Mouse (Mus musculus): ENCODE data around the gene Plekhg3. TPM values are rescaled to one million over a fixed set of nuclear protein-coding genes. Genes with fewer than 3 reads are reported as not detected.
A peak's percentile ranks its signal among the peaks of the same experiment; 100 is the strongest.

The Plekhg3 gene
- total and polyA plus RNA-seq, 2 experiments from 2014 or later: 1.1 to 4.1 TPM

- no peak overlapping the region for H3K4me3 ChIP-seq (ENCODE audit: low read depth, low read length)
- no peaks in the 10 kb centered on the region for H3K9me3 ChIP-seq (ENCODE audit: low read length)
Measured at GRCm38 (mm10) chr12:76541475-76541874, 10.8 kb downstream of the Plekhg3 start.

GRCm38 (mm10) chr12:76541879-76542278 is 11.2 kb downstream of the Plekhg3 start:
- Histone ChIP-seq H3K27me3 (ENCODE audit: insufficient read depth, low read length) (0 out of 2 replicates have a peak, but pooled peaks cover 10% of the 10 kb centered on the region), H3K4me3 (ENCODE audit: low read depth, low read length) (no peak overlapping the region), H3K9me3 (ENCODE audit: low read length) (no peaks in the 10 kb centered on the region), H3K9ac (no peak overlapping the region), H3K27ac (ENCODE audit: low read depth, low read length) (no peak overlapping the region), H3K4me1 (ENCODE audit: insufficient read depth) (no peaks in the 10 kb centered on the region), H3K4me2 (ENCODE audit: low read depth) (no peak overlapping the region), H3K36me3 (ENCODE audit: insufficient read depth) (no peaks in the 10 kb centered on the region)
- no peak for TF ChIP-seq CTCF (IDR thresholded peaks at IDR 0.05; ENCODE audit: low read depth)
- ATAC-seq (no peak), DNase-seq (no peak)
- 76% methylated on average over 6 of the region's 6 CpGs for WGBS

More at GRCm38 (mm10) chr12:76541475-76541874, 10.8 kb downstream of the Plekhg3 start:
- H3K9ac ChIP-seq: no peak overlapping the region
- no peaks in the 10 kb centered on the region for H3K36me3 ChIP-seq (ENCODE audit: insufficient read depth)
- H3K27ac ChIP-seq (ENCODE audit: low read depth, low read length): no peak overlapping the region
- no peaks in the 10 kb centered on the region for H3K4me1 ChIP-seq (ENCODE audit: insufficient read depth)
- ATAC-seq (no peak), DNase-seq (no peak)
- no peak for TF ChIP-seq CTCF (IDR thresholded peaks at IDR 0.05; ENCODE audit: low read depth)
- H3K27me3 ChIP-seq (ENCODE audit: insufficient read depth, low read length): 0 out of 2 replicates have a peak, but pooled peaks cover 8% of the 10 kb centered on the region
- H3K4me2 ChIP-seq (ENCODE audit: low read depth): no peak overlapping the region
- 41% methylated on average over 8 of the region's 8 CpGs for WGBS

GRCm38 (mm10) chr12:76545786-76546370 is 15.2 kb downstream of the Plekhg3 start:
- 62% methylated on average over 15 of the region's 15 CpGs for WGBS
- Histone ChIP-seq H3K9me3 (ENCODE audit: low read length) (no peaks in the 10 kb centered on the region), H3K4me1 (ENCODE audit: insufficient read depth) (no peaks in the 10 kb centered on the region), H3K27me3 (ENCODE audit: insufficient read depth, low read length) (0 out of 2 replicates have a peak, but pooled peaks cover 14% of the 10 kb centered on the region), H3K27ac (ENCODE audit: low read depth, low read length) (no peak overlapping the region), H3K36me3 (ENCODE audit: insufficient read depth) (no peaks in the 10 kb centered on the region), H3K4me2 (ENCODE audit: low read depth) (no peak overlapping the region), H3K9ac (no peak overlapping the region), H3K4me3 (ENCODE audit: low read depth, low read length) (no peak overlapping the region)
- ATAC-seq (no peak), DNase-seq (no peak)
- no peak for TF ChIP-seq CTCF (IDR thresholded peaks at IDR 0.05; ENCODE audit: low read depth)

- peak overlapping the region; percentile 2; the same call in 1 of the 2 replicates for H3K4me3 ChIP-seq (ENCODE audit: low read depth, low read length)
- 8% methylated on average over 28 of the region's 28 CpGs for WGBS
- no peak overlapping the region for H3K9ac ChIP-seq
Measured at GRCm38 (mm10) chr12:76546383-76547276, 15.9 kb downstream of the Plekhg3 start.

GRCm38 (mm10) chr12:76547409-76548081 is 16.9 kb downstream of the Plekhg3 start:
- Histone ChIP-seq H3K4me2 (ENCODE audit: low read depth) (peak overlapping the region; percentile 37; the same call in 1 of the 2 replicates), H3K9ac (no peak overlapping the region), H3K4me1 (ENCODE audit: insufficient read depth) (no peaks in the 10 kb centered on the region), H3K27me3 (ENCODE audit: insufficient read depth, low read length) (0 out of 2 replicates have a peak, but pooled peaks cover 14% of the 10 kb centered on the region), H3K36me3 (ENCODE audit: insufficient read depth) (no peaks in the 10 kb centered on the region), H3K9me3 (ENCODE audit: low read length) (no peaks in the 10 kb centered on the region), H3K27ac (ENCODE audit: low read depth, low read length) (no peak overlapping the region), H3K4me3 (ENCODE audit: low read depth, low read length) (no peak overlapping the region)
- DNase-seq (no peak), ATAC-seq (no peak)
- 31% methylated on average over 13 of the region's 13 CpGs for WGBS
- no peak for TF ChIP-seq CTCF (IDR thresholded peaks at IDR 0.05; ENCODE audit: low read depth)

More at GRCm38 (mm10) chr12:76546383-76547276, 15.9 kb downstream of the Plekhg3 start:
- H3K9me3 ChIP-seq (ENCODE audit: low read length): no peaks in the 10 kb centered on the region
- H3K36me3 ChIP-seq (ENCODE audit: insufficient read depth): no peaks in the 10 kb centered on the region
- 0 out of 2 replicates have a peak, but pooled peaks cover 14% of the 10 kb centered on the region for H3K27me3 ChIP-seq (ENCODE audit: insufficient read depth, low read length)
- H3K4me1 ChIP-seq (ENCODE audit: insufficient read depth): no peaks in the 10 kb centered on the region
- TF ChIP-seq CTCF (IDR thresholded peaks at IDR 0.05; ENCODE audit: low read depth): no peak
- H3K4me2 ChIP-seq (ENCODE audit: low read depth): peak overlapping the region; percentile 37
- no peak overlapping the region for H3K27ac ChIP-seq (ENCODE audit: low read depth, low read length)
- peak; percentile 79 for ATAC-seq
- DNase-seq: peak; percentile 34

- no peak overlapping the region for H3K9ac ChIP-seq
- no peak for TF ChIP-seq CTCF (IDR thresholded peaks at IDR 0.05; ENCODE audit: low read depth)
- H3K36me3 ChIP-seq (ENCODE audit: insufficient read depth): no peaks in the 10 kb centered on the region
- ATAC-seq: no peak
- no peak overlapping the region for H3K4me3 ChIP-seq (ENCODE audit: low read depth, low read length)
- WGBS: 24% methylated on average over 7 of the region's 7 CpGs
- no peaks in the 10 kb centered on the region for H3K4me1 ChIP-seq (ENCODE audit: insufficient read depth)
- H3K4me2 ChIP-seq (ENCODE audit: low read depth): no peak overlapping the region
- no peaks in the 10 kb centered on the region for H3K9me3 ChIP-seq (ENCODE audit: low read length)
- 0 out of 2 replicates have a peak, but pooled peaks cover 14% of the 10 kb centered on the region for H3K27me3 ChIP-seq (ENCODE audit: insufficient read depth, low read length)
- DNase-seq: no peak
- H3K27ac ChIP-seq (ENCODE audit: low read depth, low read length): no peak overlapping the region
Measured at GRCm38 (mm10) chr12:76548082-76548423, 17.4 kb downstream of the Plekhg3 start.
